Mouse (Mus musculus) adrenal gland, adult (tissue): ENCODE measurements at regions not wholly inside any gene's neighbourhood (a gene's known extent, or its start where the extent isn't known, plus 50 kb on each side); places are given as distances from the start of the nearest gene placed in this dataset.
A peak's percentile ranks its signal among the peaks of the same experiment; 100 is the strongest.

Experiments
- DNase-seq, 2 experiments: peaks; one replicate each; pipeline ENCODE4 v3.0.0; 2022 to 2023; ENCODE audit warnings: low spot score in 1 of 2; ENCODE audit not compliant: inconsistent age in 2 of 2

DNA sequence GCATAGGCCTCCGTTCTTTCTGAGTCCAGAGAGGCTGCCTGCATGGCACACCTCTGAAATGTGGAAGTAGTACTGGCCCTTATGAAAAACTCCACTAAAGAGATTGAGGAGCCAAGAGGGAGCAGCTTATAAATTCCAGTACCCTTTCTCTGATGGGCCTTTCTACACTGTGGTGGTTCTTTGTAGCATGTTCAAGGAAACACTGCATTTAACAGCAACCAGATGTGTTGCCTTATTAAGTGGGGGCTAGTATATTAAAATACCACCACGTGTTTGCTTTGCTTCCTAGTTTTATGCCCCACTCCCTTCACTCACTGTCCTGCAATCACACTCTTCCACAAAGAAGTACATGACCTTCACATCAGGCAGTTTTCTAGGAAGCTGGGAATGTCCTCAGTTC lies 704.1 kb downstream of the Dhx35 start:
- DNase-seq = no peak

DNA sequence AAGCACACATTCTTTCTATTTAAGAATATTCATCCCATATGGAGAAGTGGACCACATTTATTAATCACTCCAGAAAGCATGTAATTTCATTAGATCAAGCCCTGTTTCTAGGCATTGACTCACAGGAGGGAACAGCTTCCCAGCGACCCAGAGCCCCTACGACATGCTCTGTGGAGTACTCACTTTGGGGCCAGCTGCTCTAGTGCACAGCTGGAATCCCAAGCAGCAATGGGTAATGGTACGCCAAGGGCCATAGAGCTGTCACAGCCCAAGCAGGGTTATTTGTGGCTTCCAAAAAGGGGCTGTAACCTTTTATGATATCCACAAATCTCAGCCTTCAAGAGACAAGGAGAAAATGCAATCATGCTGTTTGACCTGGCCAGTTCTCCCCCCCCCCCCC lies 706.4 kb downstream of the Dhx35 start:
- DNase-seq = no peak

DNA sequence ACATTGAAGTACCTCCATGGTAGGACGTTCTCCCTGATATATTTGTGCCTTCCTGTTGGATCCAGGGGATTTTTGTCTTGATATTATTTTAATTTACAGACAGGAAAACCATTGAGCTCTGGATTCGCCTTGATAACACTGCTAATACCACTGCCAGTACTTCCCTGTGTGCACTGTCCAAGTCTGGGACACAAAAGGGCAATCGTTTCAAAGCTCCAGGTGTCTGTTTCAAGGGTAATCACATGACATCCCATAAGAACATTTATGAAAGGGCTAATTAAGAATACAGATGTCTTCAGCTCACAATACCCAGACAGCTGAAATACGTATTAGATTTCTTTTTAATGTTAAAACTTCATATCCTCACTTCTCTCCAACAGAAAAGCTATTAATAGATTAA lies 724.5 kb downstream of the Dhx35 start:
- DNase-seq = no peak

DNA sequence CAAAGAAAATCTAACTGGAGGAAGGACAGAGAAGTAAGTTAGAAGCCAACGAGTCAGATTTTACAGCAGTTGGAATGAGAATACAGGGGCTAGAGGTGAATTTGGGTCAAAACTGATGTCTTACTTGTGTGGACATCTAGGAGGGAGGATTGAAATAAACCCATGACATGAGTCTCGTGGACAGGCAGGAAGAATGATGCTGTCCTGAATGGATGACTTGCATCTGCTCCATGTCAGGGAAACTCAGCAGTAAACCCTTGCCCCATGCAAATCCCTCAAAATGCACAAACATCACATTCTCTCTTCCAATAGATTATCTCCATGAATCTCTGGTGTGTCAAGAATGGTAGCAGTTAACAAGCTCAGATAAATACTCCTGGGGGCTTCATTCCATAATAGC lies 729.1 kb downstream of the Dhx35 start:
- no peak for DNase-seq

DNA sequence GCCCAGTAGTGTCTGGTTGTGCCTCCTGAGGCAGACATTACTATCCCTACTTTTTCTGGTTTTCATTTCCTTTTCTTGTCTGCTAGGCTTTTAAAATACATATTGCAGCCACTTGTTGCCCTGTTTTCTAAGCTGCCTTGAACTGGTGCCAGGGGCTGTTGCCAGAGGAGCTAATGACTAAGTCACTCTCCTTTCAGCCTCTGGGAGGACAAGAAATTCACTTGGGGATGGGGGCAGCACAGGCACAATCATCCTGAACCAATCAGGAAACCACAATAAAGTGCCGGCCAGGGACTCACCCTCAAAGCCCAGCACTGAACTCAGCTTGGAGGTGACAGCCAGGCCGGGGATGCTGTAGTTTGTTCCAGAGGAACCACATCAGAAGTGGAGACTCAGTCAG lies 740.3 kb downstream of the Dhx35 start:
- DNase-seq = peak; percentile 64 to 90

DNA sequence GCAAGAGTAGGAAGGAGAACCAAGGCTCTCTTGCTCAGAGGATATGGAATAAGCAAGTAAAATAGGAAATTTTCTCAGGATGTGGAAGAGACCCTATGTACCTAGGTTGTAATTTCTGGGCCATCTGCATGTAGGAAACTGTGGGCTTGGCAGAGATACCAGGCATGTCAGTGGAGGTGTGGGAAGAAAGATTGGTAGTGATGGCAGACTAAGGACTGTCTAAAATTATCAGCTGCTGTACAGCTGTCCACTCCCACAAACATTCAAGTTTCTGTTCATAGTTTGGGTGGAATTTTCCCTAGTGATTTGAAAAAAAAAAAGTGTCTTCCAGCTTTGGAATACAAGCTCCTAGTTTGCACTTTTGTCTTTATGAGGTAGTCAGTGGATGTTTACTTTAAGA lies 744.7 kb downstream of the Dhx35 start:
- DNase-seq = no peak

DNA sequence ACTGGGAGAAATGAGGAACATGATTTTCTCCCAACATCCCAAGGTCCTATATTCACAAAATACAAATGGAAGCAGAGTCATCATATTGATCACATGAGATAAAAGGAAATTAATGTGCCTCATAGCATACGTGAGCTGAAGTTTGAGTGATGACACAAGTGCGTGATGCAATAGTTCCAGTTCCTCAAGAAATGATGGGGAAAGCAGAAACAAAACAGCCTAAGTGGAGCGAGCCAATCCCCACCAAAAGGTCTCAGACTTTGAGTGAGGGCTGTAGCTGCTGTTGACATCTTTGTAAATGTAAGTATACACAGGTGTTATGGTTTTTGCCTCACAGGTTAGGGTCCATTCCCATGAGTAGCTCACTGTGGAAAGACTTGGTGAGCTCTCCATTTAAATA lies 763.0 kb downstream of the Dhx35 start:
- DNase-seq = no peak

DNA sequence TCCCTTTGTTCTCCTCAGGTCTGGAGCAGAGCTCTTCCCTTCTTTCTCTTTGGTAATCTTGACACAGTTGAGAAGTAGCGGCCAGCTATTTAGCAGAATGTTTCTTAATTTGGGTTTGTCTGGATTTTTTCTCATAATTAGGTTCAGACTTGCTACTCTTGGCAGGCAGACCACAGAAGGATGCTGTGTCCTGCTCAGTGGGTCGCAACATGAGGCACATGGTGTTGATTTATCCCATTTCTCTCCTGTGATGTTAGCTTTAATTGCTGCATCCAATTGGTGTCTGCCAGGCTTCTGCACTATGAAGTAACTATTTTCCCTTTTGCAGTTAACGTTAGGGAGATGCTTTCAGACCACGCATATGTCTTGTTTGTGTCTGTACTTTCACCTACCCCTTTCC lies 768.7 kb downstream of the Gm826 start:
- no peak for DNase-seq

DNA sequence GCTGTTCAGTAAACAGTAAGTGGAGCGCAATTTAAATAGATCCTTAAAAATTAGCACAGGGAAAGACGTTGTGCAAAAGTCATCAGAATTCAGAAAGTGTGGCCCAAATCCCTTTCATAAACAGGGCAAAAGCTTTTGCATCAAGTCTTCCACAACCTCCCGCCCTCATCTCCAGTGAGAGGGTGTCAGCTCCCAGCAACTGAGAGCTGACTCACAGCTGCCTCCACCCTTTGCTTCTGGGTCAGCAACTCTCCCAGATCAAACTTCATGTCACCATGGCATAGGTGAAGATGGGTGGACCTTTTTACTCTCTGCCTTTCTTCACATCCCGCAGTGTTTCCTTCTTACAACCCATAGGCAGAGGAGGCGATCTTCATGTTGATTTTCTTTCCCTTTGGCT lies 768.0 kb downstream of the Gm826 start:
- peak in 1 of 2 experiments; percentile 36 for DNase-seq

DNA sequence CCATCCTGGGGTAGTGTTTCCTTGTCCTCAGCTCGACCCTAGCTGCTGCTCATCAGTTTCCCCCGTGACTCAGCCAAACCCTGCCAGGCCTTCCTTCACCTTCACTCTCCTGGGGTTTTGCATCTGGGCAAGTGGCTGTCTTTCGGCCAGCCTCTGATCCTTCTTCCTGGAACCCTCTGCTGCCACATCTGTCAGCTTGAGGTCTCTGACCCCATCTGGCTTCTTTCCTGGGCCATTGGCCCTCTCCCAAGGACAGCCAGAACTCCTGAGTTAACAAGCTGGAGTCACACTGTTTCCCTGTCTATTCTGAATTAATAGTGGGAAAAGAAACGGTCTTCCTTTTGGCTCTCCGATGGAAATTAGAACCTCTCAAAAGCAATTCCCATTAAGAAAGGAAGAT lies 767.5 kb downstream of the Gm826 start:
- DNase-seq = peak; percentile 83 to 91

DNA sequence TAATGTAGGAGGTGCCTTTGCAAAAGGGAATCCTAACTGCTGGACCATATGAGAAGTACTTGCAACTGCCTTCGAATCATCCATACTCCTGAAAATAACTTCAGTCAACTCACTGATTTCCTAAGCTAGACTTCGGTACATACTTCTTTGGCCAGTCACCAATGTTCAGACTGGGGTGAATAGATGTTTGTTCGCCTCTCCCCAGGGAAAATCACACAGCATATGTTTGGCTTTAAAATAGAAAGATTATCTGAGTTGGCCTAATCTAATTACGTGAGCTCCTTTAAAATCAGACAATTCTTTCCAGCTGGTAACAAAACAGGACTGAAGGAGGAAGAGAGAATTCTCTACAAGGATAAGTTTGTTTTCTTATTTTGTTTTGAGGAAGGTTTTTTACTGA lies 765.6 kb downstream of the Gm826 start:
- DNase-seq = no peak

DNA sequence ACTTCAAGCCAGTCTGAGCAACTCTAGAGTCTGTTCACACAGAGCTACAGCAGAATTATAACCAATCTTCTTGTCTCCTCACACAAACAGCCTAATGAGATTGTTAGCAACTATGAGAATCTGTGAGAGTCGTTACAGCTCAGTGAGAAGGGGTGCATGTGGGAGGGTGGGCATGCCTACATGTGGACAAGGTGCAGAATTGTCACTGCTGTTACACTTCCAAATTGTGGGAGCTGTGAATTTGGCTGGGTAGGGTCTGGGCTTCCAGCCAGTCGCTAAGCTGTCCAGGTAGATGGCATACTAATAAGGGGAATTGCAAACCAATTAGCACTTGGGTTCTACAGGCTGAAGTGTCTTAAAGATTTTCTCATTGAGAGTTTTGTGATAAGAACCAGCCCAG lies 762.1 kb downstream of the Gm826 start:
- no peak for DNase-seq

DNA sequence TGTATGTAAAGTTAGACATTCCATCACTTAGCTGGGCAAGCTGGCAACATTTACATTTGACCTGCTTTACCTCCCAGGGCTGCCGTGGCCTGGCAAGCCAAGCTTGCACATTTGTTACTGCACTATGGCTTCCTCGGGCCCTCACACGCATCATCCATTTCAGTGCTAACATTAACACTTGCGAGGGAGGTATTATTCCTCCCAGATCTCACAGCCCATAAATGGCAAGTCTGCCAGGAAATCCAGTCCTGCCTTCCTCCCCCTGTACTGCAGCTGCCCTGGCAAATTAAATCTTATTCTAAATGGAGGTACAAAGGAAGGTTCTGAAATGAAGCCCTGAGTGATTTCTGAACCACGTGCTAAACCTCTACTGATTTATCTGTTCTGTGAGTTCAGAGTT lies 758.7 kb downstream of the Gm826 start:
- DNase-seq = no peak

DNA sequence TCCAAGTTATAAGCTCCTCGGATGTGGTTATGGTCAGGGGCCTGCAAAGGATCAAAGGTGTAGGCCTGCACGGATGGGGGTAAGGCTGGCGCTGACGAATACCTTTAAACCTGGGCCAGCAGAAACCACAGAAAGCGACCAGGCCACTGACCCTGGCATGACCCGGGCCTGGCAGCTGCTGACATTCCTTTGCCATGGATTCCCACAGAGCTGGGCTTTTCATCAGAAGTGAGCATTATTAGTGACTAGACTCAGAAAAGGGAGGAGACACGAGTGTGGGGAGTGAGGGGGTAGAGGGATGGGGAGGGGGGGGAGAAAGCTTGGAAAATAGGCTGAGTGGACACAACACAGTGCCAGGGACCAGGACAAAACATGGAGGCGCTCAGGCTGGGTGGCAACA lies 750.9 kb downstream of the Gm826 start:
- no peak for DNase-seq

DNA sequence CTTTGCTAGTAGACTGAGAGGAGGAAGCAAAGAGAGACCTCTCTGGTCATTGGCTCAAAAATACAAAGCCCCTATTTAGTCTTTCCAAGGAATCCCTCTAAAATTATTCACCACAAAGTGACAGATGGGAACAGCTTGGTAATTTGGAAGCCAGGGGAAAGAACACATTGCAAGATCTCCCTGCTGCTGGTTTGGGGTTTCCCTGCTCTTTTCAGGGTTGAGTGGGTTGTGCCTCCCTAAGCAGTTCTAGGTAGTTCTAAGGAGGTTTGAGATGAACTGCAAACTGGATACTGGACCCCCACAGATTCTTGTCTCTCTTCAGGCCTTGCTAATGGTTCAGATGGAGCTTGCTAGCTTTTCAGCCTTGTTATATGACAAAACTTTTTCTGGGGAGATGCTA lies 749.3 kb downstream of the Gm826 start:
- no peak for DNase-seq

DNA sequence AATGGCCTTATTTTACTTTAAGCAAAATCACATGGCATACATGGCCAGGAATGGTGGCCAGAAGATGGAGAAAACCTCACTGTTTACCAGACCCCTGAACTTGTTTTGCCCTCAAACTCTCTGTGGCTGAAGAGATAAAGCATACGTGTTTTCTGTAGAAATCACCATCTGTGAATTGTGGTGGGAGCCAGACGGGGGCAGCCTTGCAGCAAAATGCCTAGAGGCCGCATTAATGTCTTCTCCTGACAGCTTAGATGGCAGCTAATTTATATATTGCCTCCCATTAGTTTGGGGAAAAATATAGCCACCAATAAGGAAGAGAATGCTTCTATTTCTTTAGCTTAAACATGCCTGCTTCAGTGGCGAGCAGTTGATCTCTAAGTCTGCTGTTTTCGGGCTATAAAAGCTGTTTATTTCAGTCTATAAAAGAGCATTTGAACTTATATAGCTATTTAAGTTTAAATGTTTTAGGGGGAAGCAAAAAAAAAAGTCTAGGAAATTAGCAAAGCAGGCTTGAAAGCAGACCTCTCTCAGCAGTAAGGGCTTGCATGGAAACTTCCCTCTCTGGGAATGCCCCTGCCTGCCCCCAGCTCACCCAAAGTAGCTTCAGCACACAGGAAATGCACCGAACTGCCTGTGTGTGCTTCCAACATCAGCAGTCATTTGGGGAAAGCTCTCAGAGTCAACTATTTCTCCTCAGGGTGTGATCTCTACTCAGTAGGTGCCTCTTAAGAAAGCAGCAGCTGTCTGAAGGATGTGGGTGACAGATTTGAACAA lies 747.1 kb downstream of the Gm826 start:
- peak in 1 of 2 experiments; percentile 39 for DNase-seq

DNA sequence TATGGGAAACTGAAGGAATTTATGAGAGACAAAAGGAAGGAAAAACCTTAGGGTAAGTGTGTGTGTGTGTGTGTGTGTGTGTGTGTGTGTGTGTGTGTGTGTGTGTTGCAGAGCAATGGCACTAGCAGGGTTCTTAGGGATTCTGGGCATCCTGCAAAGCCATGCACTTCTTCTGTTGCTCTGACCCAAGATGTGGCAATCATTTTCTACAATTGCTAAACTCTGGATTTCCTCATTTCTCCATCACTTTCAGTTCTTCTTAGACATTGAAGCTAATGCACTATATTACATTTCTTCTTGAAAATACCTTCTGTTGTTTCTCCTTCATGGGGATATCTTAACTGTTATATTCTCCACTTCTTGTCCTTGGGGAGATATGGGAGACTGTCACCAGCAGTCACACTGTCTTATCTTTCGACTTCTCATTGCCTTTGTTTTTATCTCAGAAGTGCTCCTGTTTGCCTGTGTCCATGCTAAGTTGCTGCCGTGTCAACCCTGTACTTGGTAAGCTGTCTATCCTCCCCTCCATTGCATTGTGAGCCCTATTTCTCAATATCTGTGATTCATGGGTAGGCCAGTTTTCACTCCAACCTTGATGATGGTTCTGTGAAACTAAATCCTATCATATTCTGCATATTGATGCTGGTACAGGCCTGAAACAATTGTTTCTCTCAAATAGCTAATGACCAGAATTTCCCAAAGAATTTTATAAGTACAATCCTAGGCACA lies 742.4 kb downstream of the Gm826 start:
- peak in 1 of 2 experiments; percentile 52 for DNase-seq

DNA sequence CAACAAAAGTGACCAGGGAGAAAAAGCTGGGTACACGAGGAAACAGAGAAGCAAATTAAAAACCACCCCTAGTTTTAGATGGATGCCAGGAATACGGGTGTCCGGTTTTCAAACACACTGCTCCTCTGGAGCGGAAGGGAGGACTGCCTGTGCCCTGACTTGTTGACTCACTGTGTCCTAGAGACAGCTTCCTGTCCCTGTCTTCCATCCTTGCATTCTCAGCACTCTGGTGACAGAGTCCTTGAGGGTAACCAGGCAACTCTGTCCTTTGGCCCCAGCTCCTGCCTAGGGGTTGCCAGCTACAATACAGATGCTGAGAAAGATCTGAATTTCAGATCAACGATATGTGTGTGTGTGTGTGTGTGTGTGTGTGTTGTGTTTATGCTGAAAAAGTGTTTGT lies 741.1 kb downstream of the Gm826 start:
- peak; percentile 66 to 85 for DNase-seq

DNA sequence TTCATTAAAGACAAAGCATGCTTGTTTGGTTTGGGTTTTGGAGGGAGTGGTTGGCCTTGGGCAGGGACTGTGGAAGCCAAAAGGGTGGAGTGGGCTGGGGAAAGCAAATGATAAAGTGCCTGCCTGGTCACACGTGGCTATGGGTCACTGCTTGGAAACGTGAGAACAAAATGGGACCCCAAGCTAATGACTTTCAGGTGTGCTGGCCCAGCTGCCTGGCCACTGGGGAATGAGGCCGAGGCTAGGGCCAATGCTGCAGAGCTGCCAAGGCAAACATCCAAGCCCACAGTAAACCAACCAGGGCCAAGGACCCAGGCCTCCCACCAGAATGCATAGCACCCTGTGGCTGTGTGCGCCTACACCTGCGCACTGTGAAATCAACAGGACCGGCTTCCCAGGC lies 737.7 kb downstream of the Gm826 start:
- no peak for DNase-seq

DNA sequence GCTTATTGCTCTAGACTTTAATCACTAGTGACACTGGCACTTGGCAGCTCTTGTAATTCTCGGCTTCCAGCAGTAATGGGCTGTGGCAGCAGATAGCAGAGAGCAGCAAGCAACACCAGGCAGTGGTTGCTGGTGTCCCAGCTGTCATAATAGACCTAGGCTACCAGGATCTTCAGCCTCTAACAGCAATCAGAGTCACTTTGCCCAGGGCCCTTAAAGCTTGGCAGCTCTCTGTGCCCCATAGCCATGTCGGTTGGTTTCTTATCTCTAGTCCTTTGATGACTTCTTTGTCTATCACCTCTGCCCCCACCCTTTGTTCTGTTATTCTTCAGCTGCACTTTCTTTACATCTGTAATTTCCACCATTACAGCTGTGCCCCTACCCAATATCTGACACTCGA lies 735.9 kb downstream of the Gm826 start:
- DNase-seq = no peak

DNA sequence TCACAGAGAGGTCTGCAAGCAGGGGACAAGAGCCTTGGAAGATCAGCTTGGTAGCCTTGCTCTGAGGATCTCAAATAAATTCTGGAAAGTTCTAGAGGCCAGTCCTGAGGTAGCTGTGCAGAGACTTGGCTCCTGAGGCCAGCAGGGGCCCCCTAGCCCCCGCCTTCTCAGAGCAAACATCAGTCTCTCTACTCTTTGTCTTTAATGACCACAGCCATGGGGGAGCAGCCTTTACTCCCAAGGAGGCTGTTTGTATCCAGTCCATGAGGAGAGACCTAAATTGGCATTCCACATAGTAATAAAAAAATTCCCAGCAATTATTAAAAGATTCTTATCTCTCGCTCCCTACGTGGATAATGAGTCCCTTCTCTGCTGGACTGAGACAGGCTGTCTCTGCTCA lies 726.8 kb downstream of the Gm826 start:
- DNase-seq = no peak

DNA sequence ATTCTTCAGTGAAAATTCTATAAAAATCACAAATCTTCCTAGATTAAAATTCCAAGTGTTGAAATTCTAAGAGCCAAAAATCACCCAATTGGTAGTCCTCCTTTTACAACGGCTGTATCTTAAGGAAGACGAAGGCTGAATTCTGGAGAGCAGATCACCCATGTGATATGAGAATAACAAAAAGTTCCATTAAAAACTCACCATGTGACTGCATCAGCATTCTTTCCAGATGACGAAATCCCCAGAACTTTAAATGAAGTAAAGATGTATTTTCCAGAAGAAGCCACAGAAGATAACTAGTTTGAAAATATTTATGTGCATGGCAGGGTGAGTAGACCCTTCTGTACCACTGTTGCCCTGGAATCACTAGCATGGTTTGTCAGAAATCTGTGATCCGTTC lies 723.5 kb downstream of the Gm826 start:
- no peak for DNase-seq

DNA sequence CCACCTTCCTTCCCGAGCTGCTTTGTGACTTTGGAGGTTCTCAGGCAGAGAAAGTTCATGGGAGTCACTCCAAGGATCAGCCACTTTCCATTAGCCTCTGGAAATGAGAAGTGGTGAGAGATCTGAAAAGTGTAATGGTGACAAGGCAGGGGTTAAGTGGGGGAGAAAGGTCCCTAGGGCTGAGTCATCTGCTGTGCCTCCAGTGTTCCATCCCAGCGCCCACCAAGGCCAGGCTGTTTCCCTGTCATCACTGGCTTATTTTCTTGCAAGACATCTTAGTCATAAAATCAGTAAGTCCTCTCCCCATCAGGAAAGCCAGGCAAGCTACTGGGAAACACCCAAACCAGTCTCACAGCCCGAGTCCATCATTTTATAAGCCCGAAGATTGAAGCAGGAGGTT lies 717.3 kb downstream of the Gm826 start:
- peak; percentile 15 to 42 for DNase-seq
